Mouse (Mus musculus): ENCODE data around the gene Rxylt1. TPM values are rescaled to one million over a fixed set of nuclear protein-coding genes. Genes with fewer than 3 reads are reported as not detected.

Rxylt1 gene
- polyA plus RNA-seq (2014; fragmentation: Illumina TruSeq; extraction: RNeasy Lipid Tissue Mini Kit (QIAGEN cat#74804); ENCODE audit: low read depth, low replicate concordance) = 35.1 TPM

DNA sequence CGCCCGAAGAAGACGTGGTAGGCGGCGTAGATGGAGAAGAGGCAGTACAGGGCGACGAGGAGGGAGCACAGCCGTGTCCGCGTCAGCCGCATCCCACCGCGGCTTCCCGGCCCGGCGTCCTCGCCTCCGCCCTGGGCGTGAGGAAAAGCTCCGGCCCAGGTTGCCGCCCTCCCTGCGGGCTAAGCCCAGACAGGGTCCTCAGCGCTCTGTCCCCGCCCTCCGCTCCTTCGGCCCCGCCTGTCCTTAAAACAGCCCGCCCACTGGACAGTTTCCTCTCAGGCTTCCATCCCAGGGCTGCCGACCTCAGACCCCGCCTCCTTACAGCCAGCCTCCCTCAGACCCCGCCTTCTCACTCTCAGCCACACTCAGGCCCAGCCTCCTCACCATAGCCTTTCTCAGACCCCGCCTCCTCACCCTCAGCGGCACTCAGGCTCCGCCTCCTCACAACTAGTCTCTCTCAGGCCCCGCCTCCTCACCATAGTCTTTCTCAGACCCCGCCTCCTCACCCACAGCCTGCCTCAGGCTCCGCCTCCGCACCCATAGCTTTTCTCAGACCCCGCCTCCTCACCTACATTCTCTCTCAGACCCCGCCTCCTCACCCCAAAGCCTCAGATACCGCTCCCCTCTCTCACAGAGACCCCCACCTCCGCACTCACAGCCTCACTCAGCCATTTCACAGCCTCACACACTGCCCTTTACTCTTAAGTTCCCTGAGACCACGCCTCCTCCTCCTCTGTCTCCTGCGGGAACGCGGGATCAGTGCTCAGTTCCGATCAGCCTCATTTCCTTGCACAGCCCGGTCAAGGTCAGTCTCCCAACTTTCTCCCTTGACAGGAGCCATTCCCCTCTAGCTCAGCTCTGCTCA, at the start of gene Rxylt1:
TSS of gene Rxylt1 (minus strand) at position 392 of the 865 bp plus-strand sequence.

DNA sequence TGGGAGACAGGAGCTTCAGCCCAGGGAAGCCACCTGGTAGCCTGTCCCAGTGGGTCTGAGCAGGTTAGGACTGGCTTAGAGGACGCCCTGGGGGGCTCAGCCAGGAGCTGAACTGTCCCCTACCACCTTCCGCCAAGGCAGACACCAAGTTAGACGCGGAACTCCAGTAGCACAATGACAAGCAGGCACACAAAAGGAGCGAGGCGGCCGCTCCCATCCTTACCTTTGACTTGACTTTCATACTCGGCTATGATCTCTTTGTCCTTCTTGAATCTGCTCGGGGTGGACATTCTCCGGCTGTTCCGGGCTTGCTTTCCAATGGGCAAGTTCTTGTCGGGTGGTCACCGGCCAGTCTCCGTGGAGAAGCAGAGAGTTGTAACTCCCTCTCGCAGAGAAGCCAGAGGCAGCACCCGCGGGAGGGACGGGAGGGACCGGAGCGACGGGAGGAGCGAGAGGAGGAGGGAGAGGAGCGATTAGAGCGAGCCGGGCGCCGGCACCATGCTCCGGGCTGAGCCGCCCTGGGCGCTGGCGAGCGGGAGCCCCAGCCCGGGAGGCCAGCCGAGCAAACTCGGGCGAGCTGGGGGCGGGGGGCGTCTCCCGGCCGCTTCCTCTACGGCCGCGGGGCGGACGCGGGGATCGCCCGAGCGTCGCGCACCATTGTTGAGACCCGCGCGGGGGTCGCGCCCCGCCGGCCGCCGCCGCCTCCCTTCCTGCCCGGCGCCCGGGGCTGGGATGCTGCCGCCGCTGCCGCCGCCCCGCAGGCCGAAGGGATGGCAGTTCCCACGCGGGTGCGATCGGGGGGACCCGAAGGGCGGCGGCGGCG, 50.1 kb downstream of the Rxylt1 start, which contains the start of gene Srgap1:
TSS of gene Srgap1 (minus strand) at position 412 of the 823 bp plus-strand sequence.

Other genes starting within 250 kb of the Rxylt1 start
- 2.3 TPM for gene Srgap1, start 50.1 kb downstream of the Rxylt1 start, polyA plus RNA-seq (2014; fragmentation: Illumina TruSeq; extraction: RNeasy Lipid Tissue Mini Kit (QIAGEN cat#74804); ENCODE audit: low read depth, low replicate concordance)

Measured in adipose tissue, adult 10 weeks (tissue).